10 mouse cellular contexts compared by ENCODE assay signal in genomic region chr5:123288079-123288478, GRCm38 (mm10). TPM values are rescaled to one million over a fixed set of nuclear protein-coding genes. Genes with fewer than 3 reads are reported as not detected.
A peak's percentile ranks its signal among the peaks of the same experiment; 100 is the strongest.
DNase-seq lines count a peak whose midpoint lies in the region; ATAC-seq and TF ChIP-seq lines count a peak whose summit lies in the region.
"Had no signal": no experiment of that assay in that cellular context is flagged by ENCODE, and none has a peak within 500 bp of the region (broad histone marks: within the 10 kb centered on the region; RNA-seq: fewer than 3 reads in every experiment).

No protein-coding gene starts in this region.

- TF ChIP-seq EP300 in liver, embryonic 14.5 days (IDR thresholded peaks at IDR 0.05; ENCODE audit: low read depth) = no peak

- H3K9me3 ChIP-seq in liver, embryonic 14.5 days (ENCODE audit: control insufficient read depth, low read length) = no peaks in the 10 kb centered on the region
- no peaks in the 10 kb centered on the region for H3K9me3 ChIP-seq in heart, embryonic 11.5 days (replicated peaks; ENCODE audit: control insufficient read depth, low read length)
- H3K9me3 ChIP-seq: midbrain, embryonic 15.5 days had no signal

- H3K4me3 ChIP-seq in liver, embryonic 14.5 days (ENCODE audit: insufficient read depth in 1 of 2, low read depth in 2 of 2, low read length in 2 of 2) = no peak overlapping the region
- no peak overlapping the region for H3K4me3 ChIP-seq in embryonic fibroblast, embryonic 13.5 days (ENCODE audit: insufficient read depth, low read length)
- no peak overlapping the region for H3K4me3 ChIP-seq in heart, embryonic 11.5 days (ENCODE audit: low read depth, low read length)
- H3K4me3 ChIP-seq: midbrain, embryonic 15.5 days had no signal

- no peaks in the 10 kb centered on the region for H3K36me3 ChIP-seq in liver, embryonic 14.5 days (replicated peaks; ENCODE audit: control insufficient read depth, insufficient read depth, low read depth)
- no peaks in the 10 kb centered on the region for H3K36me3 ChIP-seq in heart, embryonic 11.5 days (ENCODE audit: control insufficient read depth, insufficient read depth, low read length)
- H3K36me3 ChIP-seq: midbrain, embryonic 15.5 days had no signal

- H3K27ac ChIP-seq in liver, embryonic 14.5 days = no peak overlapping the region
- no peak overlapping the region for H3K27ac ChIP-seq in embryonic fibroblast, embryonic 13.5 days (ENCODE audit: insufficient read depth, low read length)
- no peak overlapping the region for H3K27ac ChIP-seq in heart, embryonic 11.5 days (ENCODE audit: low read depth, low read length)
- H3K27ac ChIP-seq: midbrain, embryonic 15.5 days had no signal

- DNase-seq in cerebellum, adult 8-10 months = peak; percentile 16
- DNase-seq in cerebellum, adult 11-12 months = no peak
- no peak for DNase-seq in liver, embryonic 14.5 days (ENCODE audit: low read depth in 3 of 3, low spot score in 3 of 3)
- DNase-seq in liver = no peak
- DNase-seq in thymus, postnatal 14 days = peak; percentile 40
- DNase-seq in gastrocnemius, postnatal 14 days = no peak

- no peaks in the 10 kb centered on the region for H3K27me3 ChIP-seq in liver, embryonic 14.5 days (ENCODE audit: control insufficient read depth, insufficient read depth, low read length)
- H3K27me3 ChIP-seq in heart, embryonic 11.5 days (ENCODE audit: control insufficient read depth, insufficient read depth, low read length) = no peaks in the 10 kb centered on the region
- H3K27me3 ChIP-seq: midbrain, embryonic 15.5 days had no signal

- 61% methylated on average over 5 of the region's 5 CpGs for WGBS in liver, embryonic 14.5 days (ENCODE audit: insufficient replicate concordance)
- WGBS in heart, embryonic 11.5 days (ENCODE audit: insufficient replicate concordance) = 80% methylated on average over 5 of the region's 5 CpGs

- no peak for TF ChIP-seq POLR2A in embryonic fibroblast, embryonic 13.5 days (IDR thresholded peaks at IDR 0.05; ENCODE audit: low read depth, low read length)

- no peak overlapping the region for H3K9ac ChIP-seq in liver, embryonic 14.5 days (replicated peaks)
- H3K9ac ChIP-seq in heart, embryonic 11.5 days (ENCODE audit: low read depth, low read length) = no peak overlapping the region
- H3K9ac ChIP-seq: midbrain, embryonic 15.5 days had no signal

- intact Hi-C loops in gastrocnemius, postnatal 14 days (cut with DNase I; ENCODE audit: low total_unique reads) = loop anchor here (5.0 kb wide), 1 partner anchor 64 kb away; no protein-coding TSS in a partner anchor

- TF ChIP-seq CTCF in liver, embryonic 14.5 days (IDR thresholded peaks at IDR 0.05; ENCODE audit: low read depth) = peak; percentile 59
- 0 out of 2 replicates have a peak, but pooled peaks have one; percentile 9 for TF ChIP-seq CTCF in embryonic fibroblast, embryonic 13.5 days (IDR thresholded peaks at IDR 0.05; ENCODE audit: borderline replicate concordance, insufficient read depth, low read length)

- no peaks in the 10 kb centered on the region for H3K4me1 ChIP-seq in liver, embryonic 14.5 days (replicated peaks; ENCODE audit: control insufficient read depth in 2 of 2, insufficient read depth in 2 of 2, low read length in 1 of 2)
- H3K4me1 ChIP-seq in embryonic fibroblast, embryonic 13.5 days (ENCODE audit: control insufficient read depth, insufficient read depth, low read length) = no peaks in the 10 kb centered on the region
- no peaks in the 10 kb centered on the region for H3K4me1 ChIP-seq in heart, embryonic 11.5 days (ENCODE audit: control insufficient read depth, insufficient read depth, low read length)
- H3K4me1 ChIP-seq: midbrain, embryonic 15.5 days had no signal

- no peak for ATAC-seq in liver, embryonic 14.5 days (ENCODE audit: insufficient read depth)
- no peak for ATAC-seq in heart, embryonic 11.5 days (replicated peaks; ENCODE audit: insufficient number of reproducible peaks, low FRiP score, low TSS enrichment)
- ATAC-seq: midbrain, embryonic 15.5 days had no signal

- H3K4me2 ChIP-seq in liver, embryonic 14.5 days (ENCODE audit: low read depth) = no peak overlapping the region
- no peak overlapping the region for H3K4me2 ChIP-seq in heart, embryonic 11.5 days
- H3K4me2 ChIP-seq: midbrain, embryonic 15.5 days had no signal

RNA-seq across cellular contexts. Expression of gene Wdr66, which starts 36.2 kb away (rescaled TPM):
- 0.11 and 0.16 TPM in 2 replicates for polyA plus RNA-seq in liver, embryonic 14.5 days (2012; rRNA removed)
- polyA plus RNA-seq in liver, embryonic 14.5 days (2014; fragmentation: Nextera tagmentation; extraction: Ambion mirVana) = 0.10 TPM in 1 of 2 replicates, not detected in the other
- polyA plus RNA-seq in embryonic fibroblast, embryonic 13.5 days (2011; ENCODE audit: insufficient read length, low read depth, missing spikeins) = 0.15 and 0.77 TPM in 2 replicates
- polyA plus RNA-seq in heart, embryonic 11.5 days (2014; fragmentation: Nextera tagmentation; extraction: Ambion mirVana) = 0.32 and 0.64 TPM in 2 replicates
- total RNA-seq in gastrocnemius, postnatal 14 days (2021) = 1 to 10 TPM; 2.0 to 2.2 TPM
- total RNA-seq: hematopoietic stem cell, adult 5-6 weeks had no signal

RNA-seq across cellular contexts. Expression of gene Bcl7a, which starts 55.6 kb away (rescaled TPM):
- polyA plus RNA-seq in liver, embryonic 14.5 days (2012; rRNA removed) = 5.0 and 5.6 TPM in 2 replicates
- polyA plus RNA-seq in liver, embryonic 14.5 days (2014; fragmentation: Nextera tagmentation; extraction: Ambion mirVana) = 4.6 and 4.9 TPM in 2 replicates
- 9.9 and 11.2 TPM in 2 replicates for polyA plus RNA-seq in embryonic fibroblast, embryonic 13.5 days (2011; ENCODE audit: insufficient read length, low read depth, missing spikeins)
- polyA plus RNA-seq in heart, embryonic 11.5 days (2014; fragmentation: Nextera tagmentation; extraction: Ambion mirVana) = 15.2 and 16.2 TPM in 2 replicates
- total RNA-seq in gastrocnemius, postnatal 14 days (2021) = 10 to 100 TPM; 12.7 to 14.6 TPM

Comparison
In these comparisons a context has a peak if more than half of its experiments do, and no peak if none do; other contexts are left out.
1. DNase-seq: peak in cerebellum, adult 8-10 months (single experiment) and thymus, postnatal 14 days (single experiment); none in cerebellum, adult 11-12 months (single experiment), liver, embryonic 14.5 days (0 of 3), liver (single experiment) and gastrocnemius, postnatal 14 days (single experiment).